Mouse (Mus musculus): Measurements from ENCODE around the gene Emc1. TPM values are rescaled to one million over a fixed set of nuclear protein-coding genes. Genes with fewer than 3 reads are reported as not detected.

Emc1 gene
- 10 to 100 TPM; 57.2 to 57.5 TPM for total RNA-seq (2021)
- long read RNA-seq, experiment 1, full-length matches to known transcripts = 39 of 52 reads
- long read RNA-seq, experiment 1, partial matches to known transcripts = 9 of 52 reads
- long read RNA-seq, experiment 1, other reads (novel, unspliced or antisense) = 4 of 52 reads
- long read RNA-seq, experiment 2, full-length matches to known transcripts = 12 of 47 reads
- long read RNA-seq, experiment 2, partial matches to known transcripts = 33 of 47 reads
- long read RNA-seq, experiment 2, other reads (novel, unspliced or antisense) = 2 of 47 reads

DNA sequence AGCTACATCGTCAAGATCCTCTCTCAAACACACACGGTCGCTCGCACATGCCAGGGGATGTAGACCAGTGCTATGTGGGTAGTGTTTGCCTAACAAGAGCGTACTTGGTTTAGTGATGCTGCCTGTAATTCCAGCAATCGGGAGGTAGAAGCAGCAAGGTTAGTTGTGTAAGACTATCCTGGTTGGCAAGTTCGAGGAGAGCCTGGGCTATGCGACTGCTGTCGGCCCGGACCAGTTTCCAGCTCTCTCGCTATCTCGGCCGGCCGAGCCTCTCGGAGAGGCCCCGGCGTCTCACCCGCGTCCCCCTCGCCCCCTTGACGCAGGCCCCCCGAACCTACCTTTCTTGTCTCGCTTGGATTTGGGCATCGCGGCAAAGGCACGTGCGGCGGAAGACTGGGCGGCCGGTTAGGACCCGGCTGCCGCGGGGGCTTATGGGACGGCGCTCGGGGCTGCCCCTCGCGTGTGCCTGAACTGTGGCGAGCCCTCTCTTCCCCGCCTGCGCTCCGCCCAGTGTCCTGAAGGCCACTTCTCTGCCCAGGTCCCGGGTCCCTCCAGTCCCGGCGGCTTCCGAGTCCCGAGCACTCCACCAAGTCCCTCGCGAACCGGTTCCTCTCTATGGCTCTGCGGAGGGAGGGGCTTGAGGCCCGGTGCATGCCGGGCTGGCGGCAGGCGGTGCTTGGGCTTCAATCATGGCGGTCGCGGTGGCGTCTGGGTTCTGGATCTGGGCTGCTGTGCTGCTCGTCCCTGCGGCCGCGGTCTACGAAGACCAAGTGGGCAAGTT is at the start of gene Emc1, which contains the start of the genes Mrto4 and Ubr4:
Gene Emc1, plus strand, starts transcription at position 657 of the 781 bp plus-strand sequence.
Gene Mrto4, minus strand, starts transcription at position 646 of the 781 bp plus-strand sequence.
Gene Ubr4, plus strand, starts transcription at position 679 of the 781 bp plus-strand sequence.
- DNase-seq (ENCODE audit: low spot score in 2 of 2) = peak; percentile 82

DNA sequence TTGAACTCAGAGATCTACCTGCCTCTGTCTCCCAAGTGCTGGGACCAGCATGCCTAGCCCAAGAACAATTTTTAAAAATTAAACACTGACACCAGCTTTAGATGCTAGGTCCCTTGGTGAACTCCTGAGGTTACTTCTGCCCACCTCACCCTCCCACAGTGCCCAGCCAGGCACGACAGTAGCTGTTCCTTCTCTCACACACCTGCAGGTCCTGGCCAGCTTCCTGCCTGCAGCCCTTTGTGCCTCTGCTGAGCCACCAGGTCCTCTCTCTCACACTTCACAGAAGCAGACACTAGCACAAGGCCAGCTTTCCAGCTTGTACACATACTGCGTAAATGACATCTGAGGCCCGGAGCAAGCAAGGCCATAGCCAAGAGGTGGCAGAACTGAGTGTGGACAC is 46.9 kb upstream of the Emc1 start:
- DNase-seq (ENCODE audit: low spot score in 2 of 2) = no peak

DNA sequence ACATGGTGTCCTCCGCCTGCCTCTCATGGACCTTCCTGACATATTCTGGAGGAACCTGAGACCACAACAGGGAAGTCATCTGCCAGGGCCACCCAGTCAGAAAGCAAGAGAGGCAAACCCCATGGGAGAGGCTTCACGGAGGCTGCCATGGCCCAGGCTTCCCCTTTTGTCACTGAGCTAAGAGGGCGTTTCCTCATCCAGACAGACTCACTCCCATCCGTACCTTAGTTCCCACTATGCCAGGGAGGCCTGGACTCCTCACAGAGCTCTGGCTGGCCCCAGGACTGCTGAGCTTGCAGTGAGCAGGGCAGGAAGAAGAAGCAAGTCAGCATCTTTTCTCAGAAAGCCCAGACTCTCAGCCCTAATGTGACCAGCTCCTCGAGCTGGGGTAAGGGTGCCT is 44.5 kb upstream of the Emc1 start:
- no peak for DNase-seq (ENCODE audit: low spot score in 2 of 2)

DNA sequence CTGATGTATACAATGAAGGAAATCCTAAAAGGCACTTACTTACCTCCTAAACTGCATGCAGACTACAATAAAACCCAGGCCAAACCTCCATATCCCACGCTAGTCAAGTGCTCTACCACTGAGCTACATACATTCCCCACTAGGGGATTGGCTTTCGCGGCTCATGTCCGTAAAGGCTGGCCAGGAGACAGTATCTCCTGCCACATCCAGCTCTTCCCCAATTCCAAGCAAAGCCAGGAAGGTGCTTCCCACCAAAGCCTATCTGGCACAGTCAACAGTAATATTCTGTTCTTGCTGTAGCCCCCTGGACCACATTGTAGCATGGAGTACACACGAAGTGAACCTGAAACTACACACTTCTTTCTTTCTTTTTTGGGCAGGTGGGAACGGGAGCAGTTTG is 42.7 kb upstream of the Emc1 start:
- DNase-seq (ENCODE audit: low spot score in 2 of 2) = no peak

DNA sequence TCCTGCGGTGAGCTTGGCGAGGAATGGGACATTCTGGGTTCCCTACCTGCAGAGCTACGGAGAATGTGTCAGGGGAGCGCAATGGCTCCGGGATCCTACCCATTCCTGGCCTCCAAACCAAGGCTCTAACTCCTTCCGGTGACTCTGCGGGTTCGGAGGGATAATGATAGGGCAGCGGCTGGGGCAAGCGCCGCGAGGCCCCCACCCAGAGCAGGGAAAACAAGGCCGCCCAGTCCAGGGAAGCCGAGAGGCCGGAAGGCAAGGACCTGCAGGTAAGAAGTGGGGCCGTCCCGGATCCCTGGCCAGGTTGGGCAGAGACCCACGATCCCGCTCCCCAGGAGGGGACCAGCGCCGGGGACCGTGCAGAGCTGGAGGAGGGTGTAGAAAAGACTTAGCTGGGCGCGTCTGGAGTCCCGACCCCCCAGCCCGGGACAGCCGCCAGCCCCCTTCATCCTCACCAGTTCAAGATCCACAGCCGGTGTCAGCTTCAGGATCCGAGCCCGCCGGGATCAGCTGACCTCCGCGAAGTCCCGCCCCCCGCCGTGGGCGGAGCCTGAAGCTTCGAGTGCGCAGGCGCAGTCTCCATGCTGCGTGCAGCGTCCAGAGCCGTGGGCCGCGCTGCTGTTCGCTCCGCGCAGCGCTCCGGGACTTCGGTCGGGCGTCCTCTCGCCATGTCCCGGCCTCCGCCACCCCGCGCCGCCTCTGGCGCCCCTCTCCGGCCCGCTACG is 42.1 kb upstream of the Emc1 start, which contains the start of the genes Pqlc2 and Akr7a5:
Gene Pqlc2, minus strand, starts transcription at position 538 of the 728 bp plus-strand sequence.
Gene Akr7a5, plus strand, starts transcription at position 574 of the 728 bp plus-strand sequence.
- DNase-seq (ENCODE audit: low spot score in 2 of 2) = peak; percentile 99 to 100

DNA sequence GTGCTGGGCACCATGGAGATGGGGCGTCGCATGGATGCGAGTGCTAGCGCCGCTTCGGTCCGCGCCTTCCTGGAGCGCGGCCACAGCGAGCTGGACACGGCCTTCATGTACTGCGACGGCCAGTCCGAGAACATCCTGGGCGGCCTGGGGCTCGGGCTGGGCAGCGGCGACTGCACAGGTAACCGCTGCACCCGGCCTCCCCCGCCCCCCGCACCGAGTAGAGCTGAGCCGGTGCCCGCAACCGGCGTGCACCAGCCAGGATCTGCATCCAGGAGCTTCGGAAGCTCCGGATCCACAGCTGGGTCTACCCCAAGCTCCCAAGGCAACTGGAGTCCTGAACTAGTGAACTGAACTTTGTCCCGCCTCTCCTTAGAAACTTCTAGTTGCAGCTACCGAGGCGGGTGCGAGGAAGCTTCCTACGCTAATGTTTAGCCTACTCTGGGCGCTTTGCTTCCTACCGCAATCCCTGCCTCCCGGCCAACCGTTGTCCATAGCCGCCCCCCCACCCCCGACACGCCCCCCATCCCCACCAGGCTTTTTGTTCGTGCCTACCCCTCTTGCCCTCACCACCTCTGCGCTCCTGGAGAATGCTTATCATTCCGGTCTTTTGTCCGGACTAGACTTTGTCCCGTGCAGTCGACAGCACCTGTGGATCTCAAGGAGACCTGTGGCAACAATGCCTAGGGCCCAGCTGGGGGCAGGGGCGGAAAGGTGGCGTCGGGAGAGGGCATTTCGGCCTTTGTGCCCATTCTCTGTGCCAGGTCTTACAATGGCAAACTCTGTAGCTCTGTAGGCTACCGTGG is 41.3 kb upstream of the Emc1 start:
- no peak for DNase-seq (ENCODE audit: low spot score in 2 of 2)

DNA sequence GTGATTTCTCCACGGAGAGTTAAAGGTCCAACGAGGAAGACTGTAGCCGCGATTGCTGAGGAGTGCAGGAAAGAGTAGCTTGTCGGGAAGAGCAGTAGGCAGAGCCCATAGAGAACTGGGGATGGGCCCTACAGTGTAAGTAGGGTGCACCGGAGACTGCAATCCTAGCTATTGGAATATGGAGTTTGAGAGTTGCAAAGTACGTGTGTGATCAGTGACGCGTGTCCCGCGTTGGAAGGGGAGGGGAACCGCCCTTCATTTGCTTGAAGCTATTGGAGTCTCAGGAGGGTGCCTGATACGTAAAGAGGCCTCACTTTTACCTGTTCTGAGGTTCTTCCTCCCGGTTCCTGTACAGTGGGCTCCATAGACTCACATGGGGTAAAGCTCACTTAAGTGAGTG is 40.7 kb upstream of the Emc1 start:
- no peak for DNase-seq (ENCODE audit: low spot score in 2 of 2)

DNA sequence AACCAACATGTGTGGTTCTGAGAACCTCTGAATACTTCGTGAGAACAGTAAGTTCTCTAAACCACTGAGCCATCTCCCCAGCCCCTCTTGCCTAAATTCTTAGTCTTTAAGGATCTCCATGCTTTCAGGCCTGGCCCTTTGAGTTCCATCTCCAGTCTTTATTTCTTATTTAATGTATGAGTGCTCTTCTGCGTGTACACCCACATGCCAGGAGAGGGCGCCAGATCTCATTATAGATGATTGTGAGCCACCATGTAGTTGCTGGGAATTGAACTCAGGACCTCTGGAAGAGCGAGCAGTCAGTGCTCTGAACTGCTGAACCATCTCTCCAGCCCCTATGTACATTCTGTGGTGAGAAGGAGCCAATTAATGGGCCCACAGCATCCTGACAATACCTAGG is 39.8 kb upstream of the Emc1 start:
- DNase-seq (ENCODE audit: low spot score in 2 of 2) = peak in 1 of 2 experiments; percentile 47

DNA sequence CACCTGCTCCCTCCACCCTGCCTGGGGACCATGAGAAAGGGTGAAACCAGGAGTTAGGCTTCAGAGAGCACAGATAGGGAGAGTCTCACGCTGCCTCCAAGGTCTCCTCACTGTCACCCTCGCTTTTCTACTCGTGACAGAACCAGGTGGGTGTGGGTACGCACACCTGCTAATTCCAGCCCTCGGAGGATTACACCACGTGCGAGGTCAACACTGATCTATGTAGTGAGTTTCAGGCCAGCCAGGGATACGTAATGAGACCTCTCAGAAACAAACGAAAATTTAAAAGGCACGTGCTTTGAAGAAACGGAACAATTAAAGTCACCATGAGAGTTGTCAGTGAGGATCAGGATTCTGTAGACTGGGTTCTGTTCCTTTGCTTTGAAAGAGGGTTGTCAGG is 33.9 kb upstream of the Emc1 start:
- DNase-seq (ENCODE audit: low spot score in 2 of 2) = no peak

DNA sequence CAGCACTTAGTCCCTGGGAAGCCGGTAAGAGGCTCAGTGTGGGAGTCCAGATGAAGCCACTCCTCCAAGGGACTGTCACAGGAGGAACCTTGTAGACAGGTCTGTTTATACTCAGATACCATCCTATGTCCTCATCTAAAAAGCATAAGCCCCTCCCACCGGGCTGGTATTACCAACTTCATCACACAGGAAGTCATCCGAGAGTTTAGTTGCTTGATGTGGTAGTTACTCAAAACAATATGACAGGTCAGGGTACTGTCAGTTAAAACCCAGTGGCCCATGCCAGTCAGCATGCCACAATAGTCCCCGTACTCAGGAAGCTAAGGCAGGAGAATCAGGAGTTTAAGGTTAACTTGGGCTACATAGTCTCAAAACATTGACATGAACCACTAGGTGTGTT is 32.6 kb upstream of the Emc1 start:
- no peak for DNase-seq (ENCODE audit: low spot score in 2 of 2)

DNA sequence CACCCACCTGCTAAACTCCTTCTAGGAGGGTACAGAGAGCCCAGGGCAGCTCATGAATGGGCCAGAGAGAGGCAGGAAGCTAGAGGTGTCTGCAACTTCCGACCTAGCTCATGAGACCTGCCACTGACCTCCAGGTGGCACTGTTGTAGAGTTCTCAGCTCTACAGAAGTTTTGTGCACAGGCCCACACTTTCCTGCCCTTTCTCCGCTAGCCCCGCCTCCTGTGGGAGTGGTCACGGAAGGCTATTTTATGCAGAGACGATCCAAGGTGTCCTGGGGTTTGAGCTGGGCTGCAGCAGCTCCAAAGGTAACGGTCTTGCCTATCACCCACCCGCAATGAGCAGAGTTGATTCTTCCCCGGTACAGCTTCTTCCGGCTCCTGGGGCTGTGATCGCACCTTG is 21.8 kb upstream of the Emc1 start:
- DNase-seq (ENCODE audit: low spot score in 2 of 2) = peak; percentile 67 to 70

DNA sequence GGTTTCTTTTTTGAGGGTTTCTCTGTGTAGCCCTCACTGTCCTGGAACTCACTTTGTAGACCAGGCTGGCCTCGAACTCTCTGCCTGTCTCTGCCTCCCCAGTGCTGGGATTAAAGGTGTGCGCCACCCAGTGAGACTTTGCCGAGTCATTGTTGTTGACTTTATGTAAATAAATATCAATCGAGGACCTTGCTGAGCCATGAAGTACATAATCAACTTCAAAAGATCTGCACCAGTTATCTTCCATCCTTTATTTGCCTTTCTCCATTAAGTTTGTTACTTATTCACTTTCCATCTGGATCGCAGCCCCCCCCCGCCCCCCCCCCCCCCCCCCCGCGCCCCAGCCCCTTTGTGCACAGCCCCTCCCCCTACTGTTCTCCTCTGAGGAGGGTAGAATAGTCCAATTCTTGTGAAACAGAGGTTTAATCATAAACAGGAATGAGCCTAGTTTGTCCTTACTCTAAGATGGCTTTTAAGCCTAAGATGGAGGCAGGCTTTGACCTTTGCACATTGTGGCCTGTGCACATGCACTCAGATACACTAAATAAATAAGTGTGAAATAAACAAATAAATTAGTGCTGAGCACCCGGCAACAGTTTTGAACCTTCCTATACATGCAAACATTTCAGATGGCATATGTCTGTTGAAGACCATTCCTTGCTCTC is 17.6 kb upstream of the Emc1 start:
- no peak for DNase-seq (ENCODE audit: low spot score in 2 of 2)

DNA sequence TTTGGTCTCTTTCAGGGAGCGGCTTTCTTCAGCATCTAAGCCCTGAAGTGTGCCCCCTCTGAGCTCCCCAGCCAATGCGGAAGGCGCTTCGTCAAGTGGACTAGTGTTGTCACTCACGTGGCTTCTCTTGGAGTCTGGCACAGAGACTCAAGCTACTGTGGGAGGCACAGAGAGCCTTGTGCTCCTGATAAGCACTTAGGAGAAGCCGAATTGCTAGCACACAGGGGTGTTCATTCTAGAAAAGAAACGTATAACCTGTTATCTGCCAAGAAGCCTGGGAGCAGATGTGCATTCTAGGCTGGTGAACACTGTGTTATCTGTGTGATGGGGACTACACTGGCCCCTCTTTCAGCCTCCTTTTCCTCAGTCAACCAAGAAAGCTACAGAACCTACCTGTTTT is 16.9 kb upstream of the Emc1 start:
- DNase-seq (ENCODE audit: low spot score in 2 of 2) = no peak

DNA sequence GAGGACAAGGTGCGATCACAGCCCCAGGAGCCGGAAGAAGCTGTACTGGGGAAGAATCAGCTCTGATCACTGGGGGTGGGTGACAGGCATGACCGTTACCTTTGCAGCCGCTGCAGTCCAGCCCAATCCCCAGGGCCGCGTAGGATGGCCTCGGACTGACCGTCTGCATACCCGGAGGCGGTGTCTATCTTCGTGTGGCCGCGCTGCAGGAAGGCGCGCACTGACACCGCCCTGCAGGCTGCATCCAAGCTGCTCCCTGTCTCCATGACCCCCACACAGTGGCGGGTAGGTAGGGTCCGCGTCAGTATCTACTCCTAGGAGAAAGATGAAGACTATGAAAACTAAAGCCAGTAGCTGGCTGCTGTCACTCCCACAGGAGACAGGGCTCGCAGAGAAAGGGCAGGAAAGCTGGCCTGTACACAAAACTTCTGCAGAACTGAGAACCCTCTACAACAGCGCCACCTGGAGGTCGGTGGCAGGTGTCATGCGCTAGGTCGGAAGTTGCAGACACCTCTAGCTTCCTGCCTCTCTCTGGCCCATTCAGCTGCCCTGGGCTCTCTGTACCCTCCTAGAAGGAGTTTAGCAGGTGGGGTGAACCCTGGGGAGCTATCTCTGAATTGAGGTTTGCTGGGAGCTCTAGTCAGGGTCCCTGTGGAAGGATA is 15.4 kb upstream of the Emc1 start:
- DNase-seq (ENCODE audit: low spot score in 2 of 2) = peak; percentile 79 to 85

DNA sequence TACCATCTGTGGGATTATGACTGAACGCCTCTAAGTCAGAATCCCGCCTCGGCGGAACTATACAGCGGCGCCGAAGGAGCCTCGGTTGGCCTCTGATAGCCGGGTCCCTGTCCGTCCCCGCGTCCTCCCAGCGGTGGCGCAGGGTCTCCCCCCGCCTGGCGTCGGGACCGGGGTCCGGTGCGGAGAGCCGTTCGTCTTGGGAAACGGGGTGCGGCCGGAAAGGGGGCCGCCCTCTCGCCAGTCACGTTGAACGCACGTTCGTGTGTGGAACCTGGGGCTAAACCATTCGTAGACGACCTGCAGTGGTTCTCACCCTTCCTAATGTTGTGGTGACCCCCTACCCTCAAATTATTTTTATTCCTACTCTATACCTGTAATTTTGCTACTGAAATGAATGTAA is 14.2 kb upstream of the Emc1 start:
- DNase-seq (ENCODE audit: low spot score in 2 of 2) = no peak

DNA sequence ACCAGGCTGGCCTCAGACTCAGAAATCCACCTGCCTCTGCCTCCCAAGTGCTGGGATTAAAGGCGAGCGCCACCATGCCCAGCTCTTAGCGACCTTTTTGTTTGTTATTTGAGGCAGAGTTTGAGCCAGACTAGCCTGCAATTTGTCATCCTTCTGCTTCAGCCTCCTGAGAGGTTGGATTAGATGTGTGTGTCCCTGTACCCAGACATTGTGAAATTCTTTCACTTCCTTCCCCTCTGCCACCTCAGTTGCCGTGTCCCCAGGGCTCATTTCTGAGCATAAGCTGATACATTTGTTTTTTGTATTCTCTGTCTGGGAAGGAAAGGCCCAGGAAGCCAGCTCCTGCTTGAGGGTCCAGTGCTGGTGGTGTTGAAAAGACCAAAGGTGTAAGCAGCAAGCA is 11.6 kb upstream of the Emc1 start:
- no peak for DNase-seq (ENCODE audit: low spot score in 2 of 2)

DNA sequence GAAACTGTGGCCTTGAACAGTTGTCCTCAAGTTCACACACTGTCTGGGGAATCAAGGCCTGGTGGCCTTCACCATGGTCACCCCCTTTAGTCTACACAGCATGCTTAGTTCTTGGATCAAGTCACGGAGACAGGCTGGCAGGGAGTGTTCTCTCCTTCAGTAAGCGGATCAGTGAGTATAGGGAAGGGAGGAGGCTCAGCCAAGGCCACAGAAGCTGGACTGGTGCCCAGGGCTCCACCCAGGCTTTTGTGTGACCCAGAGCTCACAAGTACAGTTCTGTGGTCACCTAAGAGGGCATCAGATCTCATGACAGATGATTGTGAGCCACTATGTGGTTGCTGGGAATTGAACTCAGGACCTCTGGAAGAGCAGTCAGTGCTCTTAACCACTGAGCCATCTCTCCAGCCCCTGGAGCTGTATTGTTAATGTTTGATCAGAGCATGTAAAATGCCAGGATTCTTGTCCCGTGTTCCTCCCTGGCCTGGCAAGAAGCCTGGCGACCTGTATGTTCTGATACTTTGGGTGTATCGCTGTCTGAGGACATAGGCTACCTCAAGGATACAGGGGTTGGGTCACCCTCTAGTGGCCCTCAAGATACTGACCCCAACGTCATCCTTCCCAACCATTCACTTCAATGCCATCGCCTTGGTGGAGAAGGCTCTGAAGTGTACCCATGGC is 10.7 kb upstream of the Emc1 start:
- peak; percentile 53 to 54 for DNase-seq (ENCODE audit: low spot score in 2 of 2)

DNA sequence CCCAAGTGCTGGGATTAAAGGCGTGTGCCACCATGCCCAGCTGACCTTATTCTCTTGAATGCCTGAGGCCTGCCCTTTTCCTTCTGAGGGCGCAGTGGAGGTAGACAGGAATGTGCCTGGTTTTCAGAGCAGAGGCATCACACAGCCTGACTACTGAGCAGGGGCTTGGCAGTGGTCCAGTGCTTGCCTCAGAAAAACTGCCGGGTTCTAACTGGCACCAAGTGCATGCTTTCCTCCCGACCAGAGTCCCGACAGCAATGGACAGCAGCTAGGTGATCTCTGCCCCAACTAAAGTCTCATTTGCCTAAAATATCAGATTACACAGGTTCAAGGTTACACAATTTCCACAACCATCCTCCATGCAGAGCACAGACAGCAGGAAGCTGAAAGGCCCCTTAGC is 8.7 kb upstream of the Emc1 start:
- peak; percentile 26 to 46 for DNase-seq (ENCODE audit: low spot score in 2 of 2)

DNA sequence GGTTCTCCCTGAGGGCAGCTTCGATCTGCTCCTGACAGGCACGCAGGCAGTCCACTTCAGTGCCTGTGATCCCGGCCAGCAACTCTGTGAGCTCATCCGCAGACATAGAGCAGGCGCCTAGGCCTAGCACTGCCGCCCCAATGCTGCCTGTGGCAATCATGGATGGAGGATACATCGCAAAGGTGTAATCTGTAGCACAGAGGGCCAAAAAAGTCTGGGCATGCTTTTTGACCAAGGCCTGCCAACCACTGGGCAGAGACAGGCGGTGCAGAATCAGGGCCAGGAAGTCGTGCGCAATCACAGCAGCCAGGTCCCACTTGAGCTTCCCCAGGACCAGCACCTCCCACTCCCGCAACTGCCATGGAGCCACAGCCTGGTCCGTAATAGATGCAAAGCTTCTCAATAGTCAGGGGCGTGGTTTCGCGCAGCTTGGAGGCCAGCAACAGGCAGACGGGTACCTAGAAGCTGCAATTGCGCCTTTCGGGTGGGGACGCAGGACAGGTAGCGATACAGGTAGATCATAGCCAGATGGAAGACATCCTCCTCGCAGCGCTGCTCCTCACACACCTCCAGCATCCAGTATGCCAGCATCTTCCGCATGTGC is 6.9 kb upstream of the Emc1 start:
- no peak for DNase-seq (ENCODE audit: low spot score in 2 of 2)

All from adrenal gland, adult 18-20 months (tissue).